Mouse (Mus musculus) bone marrow, adult 2 months (tissue): Measurements from ENCODE around the gene Elp4. TPM values are rescaled to one million over a fixed set of nuclear protein-coding genes. Genes with fewer than 3 reads are reported as not detected.

Experiments used
- H3K27ac ChIP-seq: fragments of 200-500 bp; 2 replicates; pipeline ENCODE4 v1.5.1; 2012; ENCODE audit warnings: low read depth, mild to moderate bottlenecking, control low read depth, inconsistent platforms, low read length; ENCODE audit not compliant: control insufficient read depth, poor library complexity, insufficient read depth
- H3K4me1 ChIP-seq: fragments of 200-500 bp; 2 replicates; pipeline ENCODE4 v1.6.1; 2011; ENCODE audit warnings: low read length; ENCODE audit not compliant: control insufficient read depth, insufficient read depth
- H3K4me3 ChIP-seq: fragments of 200-500 bp; replicated peaks from 2 replicates; pipeline ENCODE3; 2011; ENCODE audit warnings: mild to moderate bottlenecking, low read depth, low read length, control low read depth; ENCODE audit not compliant: control insufficient read depth
- CTCF ChIP-seq: fragments of 200-500 bp; IDR thresholded peaks from 2 replicates; pipeline ENCODE4 v1.5.1; 2011; ENCODE audit warnings: low read length, control low read depth; ENCODE audit not compliant: control insufficient read depth, insufficient read depth
- POLR2A ChIP-seq: fragments of 200-500 bp; IDR thresholded peaks from 2 replicates; pipeline ENCODE4 v1.6.1; 2011; ENCODE audit warnings: low read depth, mild to moderate bottlenecking, control low read depth, low read length, borderline replicate concordance; ENCODE audit not compliant: control insufficient read depth
- WGBS: fragments of 180-500 bp; shearing (Covaris S2); methylation state at CpG from one replicate; pipeline ENCODE4 v1.1.7; 2018; 5-methylcytosine and 5-hydroxymethylcytosine counted together
- polyA plus RNA-seq: library from polyadenylated mRNA; stranded (reverse); fragments of >200 nt; gene quantifications from 2 replicates; pipeline ENCODE4 v1.2.4, GENCODE M21; 2011; ENCODE audit warnings: low replicate concordance; ENCODE audit not compliant: missing spikeins, insufficient read depth, insufficient read length

The Elp4 gene
- polyA plus RNA-seq, 1 experiment, result 6.3 TPM

DNA sequence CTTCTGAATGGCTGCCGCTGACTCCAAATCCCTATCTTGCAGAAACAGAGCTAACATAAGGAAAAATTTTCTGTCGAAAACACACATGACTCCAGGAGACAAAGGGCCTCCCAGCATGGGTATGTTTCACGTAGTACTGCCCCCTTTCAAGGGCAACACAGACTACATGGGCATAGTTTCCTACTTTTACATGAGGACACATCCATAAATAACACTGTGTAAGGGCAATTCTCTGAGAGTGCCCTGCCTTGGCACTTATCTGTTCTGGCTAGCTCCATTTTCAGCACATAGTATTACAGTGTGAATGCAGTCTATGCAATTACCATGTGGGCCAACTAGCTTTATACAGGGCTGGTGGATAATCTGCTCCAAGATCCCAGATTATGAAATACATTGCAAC is 89.2 kb downstream of the Elp4 start:
- Histone ChIP-seq H3K27ac (no peak overlapping the region), H3K4me1 (no peaks in the 10 kb centered on the region), H3K4me3 (no peak overlapping the region)
- TF ChIP-seq POLR2A (no peak), CTCF (no peak)
- 89% methylated on average over 3 of the region's 3 CpGs for whole genome bisulfite sequencing

- WGBS, result 67% methylated on average over 3 of the region's 3 CpGs
- TF ChIP-seq POLR2A, result no peak
- TF ChIP-seq CTCF, result no peak
- Histone ChIP-seq H3K4me3 (no peak overlapping the region), H3K27ac (no peak overlapping the region), H3K4me1 (no peaks in the 10 kb centered on the region)
Observed at GRCm38 (mm10) chr2:105813041-105813440, 91.3 kb downstream of the Elp4 start.

GRCm38 (mm10) chr2:105810286-105810685 is 94.1 kb downstream of the Elp4 start:
- H3K4me3 ChIP-seq, result no peak overlapping the region
- WGBS, result 81% methylated on average over 2 of the region's 2 CpGs
- no peak overlapping the region for H3K27ac ChIP-seq
- no peaks in the 10 kb centered on the region for H3K4me1 ChIP-seq
- TF ChIP-seq POLR2A (no peak), CTCF (no peak)

GRCm38 (mm10) chr2:105806571-105806970 is 97.8 kb downstream of the Elp4 start:
- 74% methylated on average over 2 of the region's 2 CpGs for WGBS
- no peaks in the 10 kb centered on the region for H3K4me1 ChIP-seq
- TF ChIP-seq CTCF (no peak), POLR2A (no peak)
- no peak overlapping the region for H3K27ac ChIP-seq
- H3K4me3 ChIP-seq, result no peak overlapping the region

GRCm38 (mm10) chr2:105806047-105806446 is 98.3 kb downstream of the Elp4 start:
- H3K4me3 ChIP-seq, result no peak overlapping the region
- TF ChIP-seq POLR2A, result no peak
- TF ChIP-seq CTCF, result no peak
- H3K27ac ChIP-seq, result no peak overlapping the region
- WGBS, result 75% methylated on average over 4 of the region's 4 CpGs
- H3K4me1 ChIP-seq, result no peaks in the 10 kb centered on the region

DNA sequence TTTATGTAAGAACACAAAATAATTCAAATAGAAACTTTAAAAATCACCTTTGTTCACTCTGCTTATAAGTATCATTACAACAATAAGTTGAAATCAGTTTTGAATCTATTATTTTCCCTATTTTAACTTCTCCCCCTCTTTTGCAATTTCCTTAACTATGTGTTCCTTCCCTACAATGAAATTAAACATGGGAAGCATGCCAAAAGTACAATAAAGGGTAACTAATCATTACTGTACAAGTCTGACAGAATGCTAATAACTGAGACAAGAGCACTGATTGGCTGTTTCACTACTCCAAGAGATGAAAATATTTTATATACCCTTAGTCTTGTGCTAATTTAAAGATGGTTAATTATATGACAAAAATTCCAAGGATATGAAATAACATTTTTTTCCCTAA is 99.2 kb downstream of the Elp4 start:
- Histone ChIP-seq H3K27ac (no peak overlapping the region), H3K4me3 (no peak overlapping the region)
- no peak for TF ChIP-seq POLR2A
- TF ChIP-seq CTCF, result no peak

GRCm38 (mm10) chr2:105804506-105804905 is 99.9 kb downstream of the Elp4 start:
- H3K4me3 ChIP-seq, result no peak overlapping the region

More for the DNA sequence above, 99.2 kb downstream of the Elp4 start:
- no peaks in the 10 kb centered on the region for H3K4me1 ChIP-seq

GRCm38 (mm10) chr2:105803427-105803826 is 100.9 kb downstream of the Elp4 start:
- 60% methylated on average over 5 of the region's 5 CpGs for WGBS
- no peak overlapping the region for H3K27ac ChIP-seq
- no peak overlapping the region for H3K4me3 ChIP-seq
- TF ChIP-seq POLR2A, result no peak
- TF ChIP-seq CTCF, result no peak
- H3K4me1 ChIP-seq, result no peaks in the 10 kb centered on the region

More at GRCm38 (mm10) chr2:105804506-105804905, 99.9 kb downstream of the Elp4 start:
- WGBS, result 78% methylated on average over 10 of the region's 10 CpGs
- TF ChIP-seq POLR2A (no peak), CTCF (no peak)
- no peak overlapping the region for H3K27ac ChIP-seq
- H3K4me1 ChIP-seq, result no peaks in the 10 kb centered on the region

- 96% methylated on average over 2 of the region's 2 CpGs for whole genome bisulfite sequencing
- TF ChIP-seq CTCF (no peak), POLR2A (no peak)
- Histone ChIP-seq H3K27ac (no peak overlapping the region), H3K4me1 (no peaks in the 10 kb centered on the region), H3K4me3 (no peak overlapping the region)
Observed at GRCm38 (mm10) chr2:105802902-105803301, 101.5 kb downstream of the Elp4 start.

DNA sequence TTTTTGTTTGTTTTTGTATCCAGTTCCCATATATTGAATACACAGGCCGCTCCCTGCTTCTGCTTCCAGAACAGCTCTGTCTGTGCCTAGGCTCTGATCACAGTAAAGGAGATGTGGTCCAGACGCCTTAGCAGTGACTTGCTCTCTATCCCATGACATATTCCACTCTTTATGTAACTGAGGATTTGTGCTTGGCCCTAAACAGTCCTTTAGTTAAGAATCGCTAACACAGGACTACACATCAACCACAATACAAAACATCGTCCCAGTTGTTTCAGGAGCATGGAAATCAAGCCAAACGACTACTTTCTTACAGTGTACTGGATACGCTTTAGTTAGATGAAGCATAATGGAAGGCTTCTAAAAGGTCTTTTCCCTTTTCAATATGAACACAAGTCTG is 102.8 kb downstream of the Elp4 start:
- Histone ChIP-seq H3K4me1 (no peaks in the 10 kb centered on the region), H3K4me3 (no peak overlapping the region), H3K27ac (no peak overlapping the region)
- TF ChIP-seq CTCF (no peak), POLR2A (no peak)
- WGBS, result 90% methylated on average over 6 of the region's 6 CpGs
